Mouse (Mus musculus) 3134 (cell line): ENCODE measurements at regions not wholly inside any gene's neighbourhood (a gene's known extent, or its start where the extent isn't known, plus 50 kb on each side); places are given as distances from the start of the nearest gene placed in this dataset.

ENCODE experiments used
- DNase-seq: peaks from one replicate; pipeline ENCODE4 v3.0.0-alpha.2; 2011; ENCODE audit warnings: low spot score; ENCODE audit not compliant: insufficient read length; ENCODE audit errors: extremely low read depth

- DNase-seq: peak; percentile 21
Measured at GRCm38 (mm10) chr6:7472366-7473026, 82.2 kb upstream of the Tac1 start.

DNA sequence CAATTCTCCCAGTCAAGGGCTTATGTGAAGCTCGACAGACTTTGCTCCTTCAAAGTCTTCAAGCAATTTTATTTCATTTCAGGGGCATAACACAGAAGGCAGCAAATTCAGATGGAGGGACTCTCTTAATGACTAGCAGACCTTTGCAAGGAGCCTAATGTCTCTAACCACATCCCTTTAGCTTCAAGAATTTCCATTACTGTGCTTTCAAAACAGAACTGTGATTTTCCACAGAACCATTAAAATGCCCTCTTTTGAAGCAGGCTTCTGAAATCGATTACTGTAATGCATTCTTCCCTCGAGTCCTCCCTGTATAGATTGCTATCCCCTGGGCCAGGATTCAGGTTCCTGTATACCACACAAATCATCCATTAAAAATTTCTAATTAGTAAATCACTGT is 80.9 kb upstream of the Tac1 start:
- DNase-seq: no peak

GRCm38 (mm10) chr6:7476907-7477306 is 77.8 kb upstream of the Tac1 start:
- peak; percentile 56 for DNase-seq

DNA sequence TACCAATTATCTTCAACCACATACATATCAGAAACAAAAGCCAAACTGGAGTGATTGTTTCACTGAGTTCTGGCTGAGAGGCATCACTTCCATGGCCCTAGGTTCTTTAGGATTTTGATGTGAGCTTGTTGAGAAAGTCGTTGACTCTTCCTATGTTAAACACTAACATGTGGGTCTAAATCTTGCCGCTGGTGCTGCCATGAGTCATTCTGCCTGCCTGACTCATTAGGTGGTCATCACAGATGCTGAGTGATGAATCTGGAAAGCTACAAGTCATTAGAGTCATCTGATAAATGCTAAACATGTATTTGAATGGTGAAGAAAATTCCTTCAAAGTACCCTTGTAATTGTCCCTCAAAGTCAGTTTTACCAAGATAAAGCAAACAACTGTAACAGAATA is 60.4 kb upstream of the Tac1 start:
- DNase-seq: peak; percentile 48

- no peak for DNase-seq
Measured at GRCm38 (mm10) chr6:7496766-7497165, 57.9 kb upstream of the Tac1 start.
